Mouse (Mus musculus): ENCODE measurements around the gene Sertm1.

- no peak for TF ChIP-seq CTCF (IDR thresholded peaks at IDR 0.05; ENCODE audit: extremely low read depth, insufficient read depth, insufficient read length, insufficient replicate concordance)
- no peak for TF ChIP-seq POLR2A (IDR thresholded peaks at IDR 0.05; ENCODE audit: low read depth, low read length)
Measured at GRCm38 (mm10) chr3:54897974-54898373, 17.7 kb downstream of the Sertm1 start.
